Mouse (Mus musculus): ENCODE results near the gene Nol10.

The Nol10 gene

GRCm38 (mm10) chr12:17366981-17367380 is 18.7 kb downstream of the Nol10 start:
- peak; percentile 63 for DNase-seq

DNA sequence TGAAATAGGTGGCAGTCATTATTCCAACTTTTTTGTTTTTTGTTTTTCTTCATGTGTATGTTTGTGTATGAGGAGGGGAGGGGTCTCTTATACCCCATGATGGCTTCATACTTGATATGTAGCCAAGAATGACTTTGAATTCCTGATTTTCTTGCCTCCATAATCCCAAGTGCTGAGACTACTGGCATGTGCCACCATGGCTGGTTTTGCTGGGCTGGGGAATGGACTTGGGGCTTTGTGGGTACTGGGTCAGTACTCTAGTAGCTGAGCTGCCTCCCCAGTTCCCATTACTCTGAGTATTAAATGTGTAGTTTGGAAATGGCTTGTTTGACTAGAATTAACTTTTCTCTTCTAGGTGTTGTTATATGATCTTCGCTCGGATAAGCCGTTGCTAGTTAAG is 20.9 kb downstream of the Nol10 start:
- no peak for DNase-seq

DNA sequence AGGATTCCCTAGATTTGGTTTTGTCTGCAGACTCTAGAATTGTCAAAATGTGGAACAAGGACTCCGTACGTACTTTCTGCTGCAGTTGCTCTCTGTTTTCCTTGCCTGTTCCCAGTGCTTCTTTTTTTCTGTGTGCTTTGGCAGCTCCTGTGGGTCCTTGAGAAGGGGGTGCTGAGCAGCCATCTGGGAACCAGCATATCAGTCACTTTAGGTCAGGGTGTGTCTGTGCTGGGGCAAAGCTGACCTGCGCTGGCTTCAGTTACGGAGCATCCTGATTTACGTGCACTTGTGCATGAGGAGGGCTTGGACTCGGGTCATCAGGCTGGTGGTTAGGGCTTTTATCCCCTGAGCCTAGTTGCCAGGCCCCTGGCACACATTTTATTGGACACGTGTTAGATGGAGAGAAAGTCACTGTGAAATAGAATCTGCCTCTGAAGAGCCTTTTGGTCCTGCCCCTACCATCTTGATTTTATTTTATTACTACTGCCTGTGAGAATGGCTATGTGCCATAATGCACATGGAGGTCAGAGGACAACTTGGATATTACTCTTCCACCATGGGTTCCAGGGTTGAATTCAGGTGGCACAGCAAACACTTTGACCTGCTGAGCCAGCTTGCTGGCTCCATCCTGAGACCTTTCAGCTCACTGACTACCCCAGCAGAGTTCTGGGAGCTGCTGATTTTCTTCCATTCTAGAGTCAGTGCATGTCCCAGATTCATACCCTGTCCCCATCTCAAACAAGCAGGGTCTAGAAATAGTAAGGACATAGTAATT is 21.5 kb downstream of the Nol10 start:
- no peak for DNase-seq

- DNase-seq = no peak
These were observed 23.5 kb downstream of the Nol10 start for GRCm38 (mm10) chr12:17371589-17372235.

- DNase-seq = no peak
These were observed 24.4 kb downstream of the Nol10 start for GRCm38 (mm10) chr12:17372696-17373095.

GRCm38 (mm10) chr12:17373470-17373975 is 25.3 kb downstream of the Nol10 start:
- peak; percentile 24 for DNase-seq

- DNase-seq = no peak
These were observed 27.0 kb downstream of the Nol10 start for GRCm38 (mm10) chr12:17375243-17375642.

DNA sequence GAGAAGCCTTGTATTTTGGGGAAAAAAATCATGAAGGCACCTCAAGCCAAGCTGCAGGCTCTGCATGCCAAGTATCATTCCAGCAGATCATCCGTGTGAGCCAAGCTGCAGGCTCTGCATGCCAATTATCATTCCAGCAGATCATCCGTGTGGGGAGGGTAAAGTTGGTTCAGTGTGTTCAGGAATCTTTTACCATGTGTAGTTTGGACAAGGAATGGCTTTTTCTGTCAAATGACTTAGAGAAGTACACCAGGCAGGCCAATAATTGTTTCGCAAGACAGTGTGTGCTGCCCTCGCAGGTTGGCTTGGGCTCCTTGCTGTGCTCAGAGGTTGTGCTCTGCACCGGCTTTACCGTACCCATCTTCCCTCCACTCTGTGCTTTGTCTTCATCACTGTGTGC is 28.3 kb downstream of the Nol10 start:
- no peak for DNase-seq

- no peak for DNase-seq
These were observed 32.7 kb downstream of the Nol10 start for GRCm38 (mm10) chr12:17380991-17381390.

GRCm38 (mm10) chr12:17382759-17383158 is 34.5 kb downstream of the Nol10 start:
- DNase-seq = no peak

GRCm38 (mm10) chr12:17386896-17387295 is 38.6 kb downstream of the Nol10 start:
- DNase-seq = no peak

DNA sequence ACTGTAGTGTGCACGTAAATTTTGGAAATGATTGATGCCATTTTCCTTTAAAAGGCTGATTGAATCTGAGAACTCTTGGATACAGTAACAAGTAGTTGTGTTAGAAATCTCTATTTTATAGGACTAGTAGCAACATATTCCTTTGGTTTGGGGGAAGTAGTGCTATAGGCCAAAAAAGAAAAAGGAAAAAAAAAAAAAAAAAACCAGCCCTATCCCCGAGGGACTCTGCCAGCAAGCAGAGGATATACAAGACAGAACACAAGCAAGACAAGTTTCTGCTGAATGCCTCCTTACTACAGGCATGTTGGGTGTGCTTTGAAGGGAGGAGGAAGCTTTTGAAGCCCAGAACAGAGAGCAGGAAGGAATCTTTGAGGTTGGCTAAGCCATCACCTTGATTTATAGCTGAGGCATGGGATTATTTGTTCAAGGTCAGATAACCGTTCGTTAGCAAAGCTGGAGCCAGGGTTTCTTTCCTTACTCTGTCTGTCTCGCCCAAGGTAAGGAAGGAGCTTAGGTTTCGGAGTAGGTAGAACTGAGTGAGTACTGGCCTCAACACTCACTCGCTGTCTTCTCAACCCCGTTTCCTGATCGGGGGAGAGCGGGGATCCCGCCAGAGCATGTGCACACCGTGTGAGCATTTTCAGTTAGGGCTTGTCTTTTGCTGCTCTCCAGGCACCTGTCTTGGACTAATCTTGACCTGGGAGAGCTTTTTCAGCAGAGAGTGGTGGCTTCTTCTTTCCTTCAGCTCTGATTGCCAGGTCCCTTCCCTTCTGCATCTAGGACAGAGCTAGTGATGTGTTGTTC is 39.3 kb downstream of the Nol10 start:
- DNase-seq = no peak

- no peak for DNase-seq
These were observed 39.8 kb downstream of the Nol10 start for GRCm38 (mm10) chr12:17388136-17388437.

DNA sequence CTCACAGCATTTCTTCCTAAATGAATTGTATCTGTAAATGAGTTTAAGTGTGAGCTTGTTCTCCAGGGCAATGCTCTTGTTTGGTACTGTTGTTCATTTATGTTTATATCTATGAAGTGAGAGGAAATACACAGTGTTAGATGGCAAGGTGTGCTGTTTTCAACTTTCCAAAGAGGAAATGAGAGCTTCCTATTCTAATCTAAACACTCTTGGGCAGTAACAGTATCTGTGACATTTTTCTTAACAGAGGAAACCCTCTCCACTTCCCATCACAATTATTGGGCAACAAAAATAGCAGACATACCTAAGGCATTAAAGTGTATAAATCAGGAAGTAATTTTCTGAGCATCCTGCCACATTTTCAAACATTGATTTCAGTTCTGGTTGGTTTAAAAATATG is 41.8 kb downstream of the Nol10 start:
- DNase-seq = no peak

DNA sequence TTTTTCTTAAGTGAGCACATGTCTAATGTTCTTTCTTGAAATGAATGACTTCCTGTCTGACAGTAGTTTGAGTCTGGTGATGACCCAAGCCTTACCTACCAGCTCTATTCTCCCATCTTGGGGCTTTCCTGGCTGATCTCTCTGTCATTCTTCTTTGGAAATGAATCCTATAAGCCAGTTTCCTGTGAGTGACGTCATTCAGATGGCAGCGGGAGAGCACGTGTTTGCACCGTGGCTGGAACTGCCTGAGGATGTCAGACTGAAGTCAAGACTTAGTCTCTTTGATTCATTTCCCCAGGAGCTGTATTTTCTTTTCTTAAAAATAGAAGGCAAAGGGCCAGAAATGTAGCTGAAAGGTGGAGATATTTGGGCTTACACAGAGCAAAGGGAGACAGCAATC is 42.3 kb downstream of the Nol10 start:
- no peak for DNase-seq

DNA sequence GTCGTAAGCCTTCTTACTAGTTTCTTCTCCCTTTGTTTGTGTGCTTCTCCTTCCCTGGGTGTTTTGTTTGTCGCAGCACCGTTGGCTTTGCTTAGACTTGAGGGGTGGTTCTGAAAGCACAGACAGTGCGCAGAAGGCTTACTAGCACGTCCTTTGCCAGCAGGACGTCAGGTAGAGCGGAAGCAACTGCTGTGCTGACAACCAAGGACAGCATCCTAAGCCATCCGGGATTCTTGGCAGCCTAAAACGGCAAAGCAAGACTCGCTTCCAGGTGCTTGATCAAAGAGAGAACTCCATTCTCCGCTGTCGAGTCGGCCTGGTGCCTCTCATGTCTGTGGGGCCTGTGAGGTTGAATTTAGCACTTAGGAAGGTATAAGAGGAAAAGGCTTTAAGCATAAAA is 44.9 kb downstream of the Nol10 start:
- DNase-seq = no peak

- no peak for DNase-seq
These were observed 48.9 kb downstream of the Nol10 start for GRCm38 (mm10) chr12:17397150-17397549.

DNA sequence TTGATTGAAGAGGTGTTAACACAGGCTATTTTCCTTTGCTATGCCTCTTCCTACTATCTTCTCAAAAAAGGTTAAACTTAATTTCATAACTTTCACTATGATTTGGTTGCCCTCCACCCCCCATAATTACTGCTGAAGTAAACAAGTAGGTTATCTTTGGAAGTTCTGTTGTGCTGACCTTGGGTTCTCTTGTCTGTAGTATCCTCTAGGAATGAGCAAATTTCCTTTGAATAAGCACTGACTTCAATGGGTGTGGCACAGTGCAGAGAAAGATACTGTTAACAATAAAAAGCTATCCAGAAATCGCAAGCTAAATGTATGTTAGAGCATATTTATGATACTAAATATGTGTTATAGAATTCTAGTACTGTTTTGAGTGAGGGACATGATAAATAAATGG is 53.2 kb downstream of the Nol10 start:
- DNase-seq = no peak

DNA sequence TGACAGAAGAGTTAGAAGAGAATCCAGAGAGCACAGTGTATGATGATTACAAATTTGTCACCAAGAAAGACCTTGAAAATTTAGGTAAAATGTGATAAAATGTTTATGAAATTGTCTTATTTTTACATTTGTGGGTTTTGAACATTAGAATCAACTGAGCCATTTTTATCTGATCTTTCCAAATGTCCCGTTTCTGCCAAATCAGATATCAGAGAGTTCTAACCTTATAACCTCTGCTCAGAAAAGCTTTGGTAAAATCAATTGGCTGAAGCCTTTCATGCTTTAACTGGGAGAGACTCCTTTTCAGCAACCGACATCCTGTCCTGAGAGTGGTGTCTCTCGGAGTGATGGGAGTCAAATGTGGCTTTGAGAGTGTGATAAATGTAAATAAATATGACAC is 53.9 kb downstream of the Nol10 start:
- no peak for DNase-seq

GRCm38 (mm10) chr12:17403998-17404397 is 55.7 kb downstream of the Nol10 start:
- DNase-seq = no peak

- no peak for DNase-seq
These were observed 58.6 kb downstream of the Nol10 start for GRCm38 (mm10) chr12:17406825-17407224.

DNA sequence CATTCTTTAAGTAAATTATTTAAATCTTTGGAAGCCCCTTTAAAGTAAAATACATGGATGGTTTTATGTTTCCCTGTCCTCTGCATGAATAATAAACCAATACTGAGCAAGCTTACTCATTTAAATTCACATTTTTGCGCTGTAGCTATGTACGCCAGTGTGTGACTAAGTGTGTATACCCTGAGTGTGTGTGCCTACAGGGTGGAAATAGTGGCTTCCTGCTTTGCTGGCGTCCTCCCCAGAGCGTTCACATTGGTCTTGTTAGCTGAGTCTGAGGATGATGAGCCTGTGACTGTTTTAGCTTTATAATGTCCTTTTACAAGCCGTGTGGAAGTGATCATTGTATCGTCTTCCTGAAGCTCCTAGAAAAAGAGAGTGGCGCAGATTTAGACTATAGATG is 60.1 kb downstream of the Nol10 start:
- DNase-seq = no peak

GRCm38 (mm10) chr12:17411242-17411641 is 63.0 kb downstream of the Nol10 start:
- DNase-seq = no peak
